Mouse (Mus musculus) spleen, postnatal 4 days (tissue): ENCODE measurements around the gene Rnf220.

Source experiments
- DNase-seq, 2 experiments: peaks; one replicate each; pipeline ENCODE4 v3.0.0; 2022; ENCODE audit warnings: low spot score in 2 of 2

Gene Rnf220

DNA sequence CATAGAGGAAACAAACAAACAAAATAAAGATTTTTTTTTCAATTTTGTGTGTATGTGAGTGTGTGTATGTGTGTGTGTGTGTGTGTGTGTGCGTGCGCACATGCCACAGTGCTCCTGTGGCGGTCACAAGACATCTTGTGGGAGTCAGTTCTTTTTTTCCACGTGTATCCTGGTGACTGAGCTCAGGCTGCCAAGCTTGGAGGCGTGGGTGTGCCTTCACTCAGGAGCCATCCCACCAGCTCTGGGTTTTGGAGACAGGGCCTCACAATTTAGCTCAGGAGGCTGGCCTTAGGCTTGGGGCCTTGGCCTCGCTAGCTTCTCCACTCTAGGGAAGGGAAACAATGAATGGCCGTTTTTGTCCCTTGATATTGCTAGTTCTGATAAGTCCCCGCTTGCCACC lies 272.7 kb downstream of the Rnf220 start:
- DNase-seq: no peak

DNA sequence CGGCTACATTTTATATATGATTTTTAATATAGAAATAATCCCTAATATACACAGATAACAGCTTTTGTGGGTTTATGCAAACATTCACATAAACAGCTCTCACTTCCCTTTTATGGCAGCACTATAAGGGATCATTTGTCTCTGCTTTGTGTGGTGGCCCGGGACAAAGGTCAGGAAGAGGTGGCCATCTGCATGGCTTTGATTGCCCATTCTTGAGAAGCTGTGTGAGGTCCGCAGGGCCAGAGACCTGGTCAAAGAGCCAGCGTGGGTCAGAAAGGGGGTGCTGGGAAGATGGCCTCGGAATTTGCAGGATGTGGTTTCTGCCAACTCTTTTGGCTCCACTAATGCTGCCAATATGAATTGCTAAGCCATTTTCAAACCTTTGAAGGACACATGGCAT lies 273.9 kb downstream of the Rnf220 start:
- no peak for DNase-seq

DNA sequence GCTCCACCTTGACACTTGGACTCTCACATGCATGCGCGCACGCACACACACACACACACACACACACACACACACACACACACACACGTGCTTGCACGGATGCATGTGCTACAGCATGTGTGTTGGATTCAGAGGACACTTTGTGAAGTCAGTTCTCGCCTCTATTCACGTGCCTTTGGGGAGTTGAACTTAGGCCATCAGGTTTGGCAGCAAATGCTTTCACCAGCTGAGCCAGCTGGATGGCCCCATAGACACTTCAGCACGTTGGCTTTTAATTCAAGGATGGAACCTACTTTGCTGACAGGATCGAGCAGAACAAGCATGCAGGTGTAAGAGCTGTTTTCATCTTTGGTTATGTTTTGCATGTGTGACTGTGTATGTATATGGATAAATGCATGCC lies 275.0 kb downstream of the Rnf220 start:
- no peak for DNase-seq
